Mouse (Mus musculus) cerebellum, adult 11 months (tissue): ENCODE measurements around the gene St3gal3.

Experiments used
- DNase-seq: peaks from one replicate; pipeline ENCODE4 v3.0.0; 2022

St3gal3 gene

DNA sequence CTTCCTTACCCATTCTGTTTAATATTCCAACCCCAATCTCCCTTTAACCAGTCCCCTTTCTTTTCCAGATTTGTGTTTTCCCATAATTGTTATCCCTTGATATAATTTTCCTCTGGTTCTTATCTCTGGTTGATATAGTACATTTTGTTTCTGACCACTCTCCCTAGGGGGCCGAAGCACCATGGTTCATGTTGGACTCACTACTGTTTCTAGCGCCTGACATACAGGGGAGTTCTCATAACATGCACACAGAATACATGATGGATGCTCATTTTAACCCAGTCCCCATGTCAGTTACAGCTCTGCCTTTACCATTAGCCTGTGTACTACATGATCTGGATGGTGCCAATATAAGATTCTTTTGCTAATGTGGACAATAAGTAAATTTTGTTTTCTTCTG lies 246.8 kb downstream of the St3gal3 start:
- DNase-seq = no peak

- peak; percentile 94 for DNase-seq
Observed at GRCm38 (mm10) chr4:117887133-117887532, 247.6 kb downstream of the St3gal3 start, which contains the start of gene Atp6v0b. Gene Atp6v0b, minus strand, starts transcription at chr4:117887333.

- no peak for DNase-seq
Observed at GRCm38 (mm10) chr4:117886644-117887043, 248.1 kb downstream of the St3gal3 start.

GRCm38 (mm10) chr4:117885994-117886393 lies 248.7 kb downstream of the St3gal3 start:
- DNase-seq = no peak

DNA sequence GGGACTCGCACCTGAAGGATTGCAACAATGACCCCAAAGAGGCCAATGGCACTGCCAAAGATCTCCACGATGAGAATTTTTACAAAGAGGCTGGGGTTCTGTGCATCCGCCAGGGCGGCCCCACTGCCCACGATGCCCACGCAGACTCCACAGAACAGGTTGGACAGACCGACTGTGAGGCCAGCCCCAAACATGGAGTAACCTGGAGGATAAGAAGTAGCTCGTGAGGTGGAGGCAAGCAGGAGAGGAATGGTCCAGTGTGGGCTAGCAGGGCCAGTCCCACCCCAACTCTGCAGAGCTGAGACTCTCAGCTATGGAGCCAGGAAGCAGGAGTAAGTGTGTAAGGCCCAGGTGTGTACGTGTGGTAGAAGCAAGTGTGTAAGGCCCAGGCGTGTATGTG lies 249.6 kb downstream of the St3gal3 start:
- DNase-seq = no peak

DNA sequence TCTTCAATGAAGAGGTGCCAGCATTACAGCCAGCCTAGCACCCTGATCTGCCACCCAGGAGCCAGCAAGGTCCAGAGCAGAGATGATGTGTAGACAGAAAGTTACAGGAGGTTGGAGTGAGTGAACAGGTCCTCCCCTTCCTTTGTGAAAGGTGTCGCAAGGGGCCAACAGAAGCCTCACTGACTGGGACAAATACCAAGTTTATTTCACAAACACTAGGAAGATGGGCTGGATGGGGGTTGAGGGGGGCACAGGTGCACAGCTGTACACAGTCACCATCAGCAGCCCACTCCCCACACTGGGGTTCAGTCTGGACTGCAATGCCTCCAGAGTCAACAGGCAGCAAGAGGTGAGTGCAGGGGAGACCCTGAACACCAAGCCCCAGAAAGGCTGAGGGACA lies 250.6 kb downstream of the St3gal3 start:
- no peak for DNase-seq

DNA sequence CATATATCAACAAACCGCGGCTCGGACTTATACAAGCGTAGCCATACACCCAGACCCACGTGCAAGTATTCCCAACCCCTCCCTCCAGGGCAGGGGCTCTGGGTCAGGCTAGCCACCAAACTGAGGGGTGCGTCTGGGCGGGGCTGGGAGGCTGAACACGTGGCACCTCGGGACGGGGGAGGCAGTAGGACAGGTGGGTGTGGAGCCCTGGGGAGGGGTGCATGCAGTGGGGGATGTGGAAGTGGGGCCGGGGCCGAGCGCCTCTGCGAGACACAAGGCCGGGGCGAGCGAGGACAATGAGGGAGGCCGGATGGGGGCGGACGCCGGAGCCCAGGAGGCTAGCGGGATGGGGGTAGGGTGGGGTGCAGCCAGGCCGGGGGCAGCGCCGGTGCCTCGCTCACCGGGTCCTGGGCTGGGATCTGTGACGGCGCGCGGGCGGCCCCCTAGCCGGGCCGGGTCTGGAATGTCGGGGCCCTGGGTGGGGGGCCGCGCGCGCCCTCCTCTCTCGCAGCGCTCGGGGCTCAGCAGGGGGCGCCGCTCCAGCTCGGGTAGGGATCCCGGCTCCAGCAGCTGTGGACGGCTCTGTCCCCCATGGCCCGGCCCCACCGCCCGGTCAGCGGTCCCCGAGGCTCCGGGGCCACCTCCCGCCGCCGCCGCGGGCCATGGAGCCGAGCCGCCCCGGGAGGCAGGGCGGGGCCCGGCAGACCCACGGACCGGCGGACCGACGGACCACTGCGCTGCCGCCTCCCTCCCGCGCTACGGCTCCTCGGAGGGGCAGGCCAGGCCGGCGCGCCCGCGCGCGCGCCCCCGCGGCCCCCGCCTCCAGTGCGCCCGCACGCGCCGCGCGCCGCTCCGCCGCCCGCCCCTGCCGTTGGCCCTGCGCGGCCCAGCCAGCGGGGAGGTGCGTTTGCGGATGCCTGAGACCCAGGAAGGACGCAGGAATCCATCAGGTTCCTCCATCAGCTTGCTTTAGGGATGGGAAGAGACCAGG lies 251.7 kb downstream of the St3gal3 start, which contains the start of gene B4galt2:
Gene B4galt2, minus strand, starts transcription at position 787 of the 991 bp plus-strand sequence.
- peak; percentile 62 for DNase-seq
